Mouse (Mus musculus): ENCODE results near the gene Slc25a19.

DNA sequence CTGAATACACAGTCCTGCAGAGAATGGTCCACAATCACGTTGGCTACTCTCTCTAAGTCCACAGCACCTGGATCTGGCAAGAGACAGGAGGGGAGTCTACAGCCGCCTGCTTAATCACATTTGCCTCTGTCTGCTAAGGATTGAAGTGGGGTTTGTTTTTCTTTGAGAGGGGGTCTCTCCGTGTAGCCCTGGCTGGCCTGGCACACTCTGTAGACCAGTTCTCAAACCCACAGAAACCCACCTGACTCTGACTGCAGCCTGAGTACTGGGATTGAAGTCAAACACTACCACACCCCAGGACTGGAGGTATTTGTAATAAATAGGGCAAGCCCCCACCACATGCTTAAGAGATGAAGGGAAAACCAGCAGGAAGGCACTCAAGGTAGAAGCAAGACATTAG, 18.5 kb downstream of the Slc25a19 start:
- no peak for TF ChIP-seq POLR2A (IDR thresholded peaks at IDR 0.05; ENCODE audit: control insufficient read depth, low read depth, low read length)
- no peak for TF ChIP-seq CTCF (IDR thresholded peaks at IDR 0.05; ENCODE audit: control insufficient read depth, insufficient read depth, insufficient replicate concordance, low read depth, low read length)

All from testis, adult 2 months (tissue).